Mouse (Mus musculus) ovary, postnatal 10 days (tissue): ENCODE measurements around the gene Syce1l.

Experiments
- DNase-seq: peaks from one replicate; pipeline ENCODE4 v3.0.0; 2022; ENCODE audit warnings: low spot score

The Syce1l gene

GRCm38 (mm10) chr8:113642926-113643325 lies at the start of gene Syce1l:
TSS of gene Syce1l (plus strand) at chr8:113643213.
- no peak for DNase-seq

- no peak for DNase-seq
Observed at GRCm38 (mm10) chr8:113598401-113598800, 44.6 kb upstream of the Syce1l start.

GRCm38 (mm10) chr8:113632634-113633033 lies 10.4 kb upstream of the Syce1l start:
- no peak for DNase-seq

DNA sequence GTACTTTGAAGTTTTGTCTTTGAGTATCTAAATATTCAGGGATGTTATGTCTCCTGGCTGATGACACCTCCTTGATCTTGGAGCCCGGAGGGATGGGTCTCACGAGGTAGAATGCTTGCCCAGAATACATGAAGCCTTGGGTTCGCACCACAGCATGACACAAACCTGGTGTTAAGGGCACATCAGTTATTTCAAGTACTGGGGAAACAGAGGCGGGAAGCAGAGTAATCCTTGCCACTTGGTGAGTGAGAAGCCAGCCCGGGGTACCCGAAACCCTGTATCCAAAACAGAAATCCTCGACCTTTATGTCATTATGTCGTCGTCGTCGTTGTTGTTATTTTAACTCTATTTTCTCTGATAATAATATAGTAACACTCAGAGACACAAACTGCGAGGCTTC lies 8.9 kb upstream of the Syce1l start:
- no peak for DNase-seq

DNA sequence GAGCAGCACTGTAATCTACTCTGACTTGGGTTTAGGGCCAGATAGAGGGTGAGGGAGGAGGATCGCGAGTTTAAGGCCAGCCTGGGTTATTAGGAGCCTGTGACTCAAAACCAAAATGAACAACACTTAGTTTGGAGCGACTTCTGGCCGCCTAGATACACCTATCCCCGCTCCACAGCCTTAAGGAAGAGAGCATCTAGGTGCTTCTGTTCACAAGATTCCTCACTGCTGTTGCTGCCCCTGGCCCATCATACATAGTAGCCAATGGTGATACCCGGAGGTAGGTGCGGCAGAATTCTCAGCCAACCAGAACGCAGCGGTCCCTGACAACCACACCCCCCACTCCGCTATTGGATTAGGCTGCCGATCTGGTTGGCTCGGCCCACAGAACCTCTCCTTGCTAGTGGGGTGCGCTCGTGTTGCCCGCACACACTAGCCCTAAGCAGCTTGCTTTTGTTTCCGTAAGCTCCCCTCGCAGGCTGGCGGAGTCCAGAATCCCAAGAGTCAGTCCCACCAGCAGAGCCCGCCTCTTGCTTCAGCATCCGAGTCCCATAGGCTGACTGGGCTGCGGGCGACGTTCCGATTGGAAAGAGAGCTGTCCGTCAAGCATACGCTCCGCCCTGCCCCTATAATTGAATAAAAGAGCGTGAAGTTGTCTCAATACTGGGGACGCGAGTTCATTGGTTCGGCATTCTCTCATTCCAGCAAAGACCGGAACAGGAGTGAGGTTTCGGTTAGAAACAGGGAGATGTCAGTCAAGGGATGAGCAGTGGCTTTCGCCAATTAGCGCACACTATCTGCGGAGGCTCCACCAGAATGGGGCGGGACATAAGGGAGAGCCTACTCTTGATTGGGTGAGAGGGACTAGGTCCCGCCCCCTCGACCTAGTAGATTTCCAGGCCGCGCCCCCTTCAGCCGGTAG lies 8.1 kb upstream of the Syce1l start, which contains the start of gene Mon1b:
Gene Mon1b (plus strand): TSS at position 918 of the 922 bp plus-strand sequence.
- peak; percentile 90 for DNase-seq

DNA sequence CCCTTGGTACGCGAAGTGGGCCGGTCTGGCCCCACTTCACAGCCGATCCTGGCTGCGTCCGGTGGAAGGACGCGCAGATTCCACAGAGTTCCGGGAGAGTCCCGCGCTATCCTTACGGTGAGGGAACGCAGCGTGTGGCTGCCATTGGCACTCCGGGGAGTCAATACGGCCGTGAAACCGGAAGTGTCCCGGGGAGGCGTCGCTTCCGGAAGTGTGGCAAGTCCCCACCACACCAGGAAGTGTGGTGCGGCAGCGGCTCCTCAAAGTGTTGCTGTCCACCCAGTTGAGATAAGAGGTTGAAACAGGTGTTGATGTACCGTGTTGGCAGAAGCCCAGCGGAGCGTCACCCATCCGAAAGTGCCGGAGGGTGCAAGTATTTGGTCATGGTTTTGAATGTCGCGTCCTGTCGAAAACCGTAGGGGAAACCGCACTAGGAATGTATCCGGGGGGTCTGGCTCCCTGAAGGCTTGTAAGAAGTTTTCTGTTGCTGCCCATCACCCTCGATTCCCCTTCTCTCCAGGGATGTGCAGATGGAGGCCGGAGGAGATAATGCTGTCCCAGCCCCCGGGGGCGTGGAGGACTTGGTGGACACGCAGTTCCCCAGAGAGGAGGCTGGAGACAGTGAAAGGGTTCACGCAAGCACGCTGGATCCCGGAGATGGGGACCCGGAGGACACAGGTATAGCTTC lies 7.3 kb upstream of the Syce1l start:
- peak; percentile 98 for DNase-seq

DNA sequence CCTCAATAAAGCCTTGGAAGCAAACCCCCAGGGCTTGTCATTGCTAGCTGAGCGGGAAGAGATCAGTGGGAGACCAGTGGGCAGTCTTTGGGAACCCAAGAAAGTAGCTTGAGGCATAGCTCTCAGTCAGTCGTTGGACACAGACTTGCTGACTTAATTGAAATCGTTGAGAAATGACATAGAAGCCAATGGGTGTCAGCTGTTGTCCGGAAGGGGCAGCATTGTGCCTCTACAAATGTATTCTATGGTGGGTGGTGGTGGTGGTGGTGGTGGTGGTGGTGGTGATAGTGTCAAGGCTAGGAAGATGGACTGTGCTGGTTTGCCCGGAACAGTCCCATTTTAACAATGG lies 6.8 kb upstream of the Syce1l start:
- no peak for DNase-seq

- no peak for DNase-seq
Observed at GRCm38 (mm10) chr8:113640357-113640756, 2.7 kb upstream of the Syce1l start.

GRCm38 (mm10) chr8:113643479-113644210 lies 632 bp downstream of the Syce1l start:
- DNase-seq: no peak

DNA sequence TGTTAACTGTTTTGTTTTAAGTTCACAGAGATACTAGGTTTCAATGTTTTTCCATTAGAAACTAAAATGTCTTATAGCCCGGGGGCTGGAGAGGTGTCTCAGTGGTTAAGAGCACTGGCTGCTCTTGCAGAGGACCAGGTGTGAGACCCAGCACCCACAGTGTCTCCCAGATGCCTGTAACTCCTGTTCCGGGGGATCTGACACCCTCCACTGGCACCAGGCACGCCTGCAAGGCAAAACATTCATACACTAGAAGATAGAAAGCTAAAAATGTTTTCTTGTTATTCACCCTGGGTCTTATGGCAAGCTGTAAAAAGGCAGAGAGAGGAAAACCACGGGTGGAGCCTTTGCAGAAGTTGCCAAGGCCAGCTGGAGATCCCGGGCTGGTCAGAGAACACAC lies 2.2 kb downstream of the Syce1l start:
- DNase-seq: no peak

GRCm38 (mm10) chr8:113652450-113652849 lies 9.4 kb downstream of the Syce1l start:
- no peak for DNase-seq

- DNase-seq: no peak
Observed at GRCm38 (mm10) chr8:113653151-113653550, 10.1 kb downstream of the Syce1l start.

DNA sequence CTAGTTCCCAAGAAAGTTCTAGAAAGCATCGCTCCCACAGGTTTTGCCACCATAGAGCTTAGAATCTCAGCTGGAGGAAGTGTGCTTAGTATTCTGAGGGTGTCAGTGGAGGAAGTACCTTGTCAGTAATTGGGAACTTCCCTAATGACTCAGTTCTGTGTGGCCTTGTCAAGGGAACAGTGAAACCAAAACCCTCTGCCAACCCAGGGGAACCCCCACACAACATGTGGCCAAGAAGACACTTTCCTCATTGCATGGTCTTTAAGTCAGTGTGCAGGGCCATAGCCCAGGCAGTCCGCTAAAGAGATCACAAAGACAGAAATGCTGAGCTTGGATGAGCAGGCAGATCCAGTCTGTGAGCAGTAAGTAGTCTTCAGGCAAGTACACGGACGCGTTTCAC lies 13.1 kb downstream of the Syce1l start:
- DNase-seq: no peak

DNA sequence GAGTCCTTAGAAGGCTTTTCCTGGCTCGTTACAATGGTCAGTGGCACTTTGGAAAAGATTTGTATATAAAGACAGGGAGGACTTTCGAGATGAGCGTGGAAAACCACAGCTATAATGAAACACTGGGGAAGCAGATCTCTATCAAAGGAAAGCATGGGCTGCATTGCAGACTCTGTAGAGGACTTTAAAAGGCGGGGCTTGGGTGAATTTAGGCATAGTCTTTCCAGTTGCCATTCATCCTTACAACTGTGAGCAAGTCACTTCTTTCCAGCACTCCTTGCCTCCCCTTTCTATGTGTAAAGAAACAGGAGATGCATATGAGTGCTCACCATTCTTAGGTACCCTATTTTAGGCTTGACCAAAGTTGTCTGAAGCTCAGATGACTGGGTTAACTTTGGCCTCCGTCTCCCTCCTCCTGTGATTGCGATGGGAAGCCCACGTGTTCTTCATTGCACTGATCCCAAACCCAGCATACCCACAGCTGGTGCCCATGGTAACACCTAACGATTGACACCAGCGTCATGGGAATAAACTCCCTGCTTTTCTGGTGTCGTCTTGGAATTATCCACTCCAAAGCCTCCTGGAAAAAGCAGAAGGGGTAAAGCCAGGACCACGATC lies 13.8 kb downstream of the Syce1l start:
- no peak for DNase-seq

- DNase-seq: no peak
Observed at GRCm38 (mm10) chr8:113660128-113660527, 17.1 kb downstream of the Syce1l start.

DNA sequence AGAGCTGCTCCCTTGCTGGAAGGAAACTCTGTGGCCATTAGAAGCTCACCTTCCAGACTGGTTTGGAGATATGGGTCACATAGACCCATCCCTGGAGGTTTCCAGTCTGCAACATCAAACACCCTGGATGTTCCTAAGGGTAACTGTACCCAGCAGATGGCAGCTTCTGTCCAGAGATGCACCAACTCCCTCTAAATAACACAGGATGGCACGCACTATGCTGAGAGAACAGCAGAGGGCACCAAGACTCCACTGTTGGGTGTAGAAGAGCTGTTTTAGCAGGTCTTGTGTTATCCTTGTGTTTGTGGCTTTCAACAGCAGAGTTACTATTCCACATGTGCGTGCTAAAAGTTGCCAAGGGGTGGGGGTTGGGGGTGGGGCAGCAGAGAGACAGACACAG lies 21.5 kb downstream of the Syce1l start:
- peak; percentile 38 for DNase-seq

- DNase-seq: no peak
Observed at GRCm38 (mm10) chr8:113665036-113665435, 22.0 kb downstream of the Syce1l start.

DNA sequence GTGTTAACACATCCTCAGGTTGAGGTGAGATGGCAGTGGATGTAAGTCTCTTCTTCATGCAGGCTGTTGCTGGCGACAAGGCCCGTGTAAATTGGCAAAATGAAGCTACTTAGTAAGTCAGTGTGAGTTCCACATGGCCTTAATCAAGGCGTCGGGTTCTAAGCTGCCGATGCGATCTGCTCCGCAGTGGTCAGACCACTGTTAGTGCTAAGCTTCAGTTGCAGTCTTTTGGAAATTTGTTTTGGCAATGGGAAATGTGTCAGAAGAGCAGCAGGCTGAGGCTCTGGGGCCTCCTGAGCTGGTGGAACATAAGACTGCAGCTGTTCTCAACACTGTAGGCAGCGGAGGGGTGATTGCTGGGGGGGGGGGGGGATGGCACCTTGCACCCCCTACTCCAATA lies 22.9 kb downstream of the Syce1l start:
- no peak for DNase-seq

- no peak for DNase-seq
Observed at GRCm38 (mm10) chr8:113666714-113667432, 23.9 kb downstream of the Syce1l start.

DNA sequence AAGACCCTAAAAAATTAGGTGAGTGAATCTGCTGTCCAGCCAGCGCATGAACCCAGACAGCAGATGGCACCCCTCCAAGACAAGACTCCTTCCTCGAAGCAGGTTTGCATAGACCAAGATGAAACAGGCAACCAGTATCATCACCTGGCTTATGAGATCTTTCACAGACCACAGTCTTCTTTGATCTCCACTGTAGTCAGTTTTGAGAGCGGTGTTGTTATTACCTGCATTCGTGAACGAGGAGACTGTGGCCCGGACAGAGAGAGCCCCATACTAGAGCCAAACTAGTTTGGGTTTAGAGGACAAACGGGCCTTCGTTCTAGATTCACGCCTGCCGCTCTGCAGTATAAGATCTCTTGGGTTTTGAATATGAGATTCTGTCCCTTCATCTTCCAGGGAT lies 26.9 kb downstream of the Syce1l start:
- no peak for DNase-seq

GRCm38 (mm10) chr8:113672599-113673255 lies 29.7 kb downstream of the Syce1l start:
- no peak for DNase-seq
